Mouse (Mus musculus) brain, adult 2 months (tissue): ENCODE measurements around the gene Ghrhr.

Source experiments
- DNase-seq: peaks from one replicate; pipeline ENCODE4 v3.0.0; 2011; ENCODE audit warnings: low read depth, low spot score

The Ghrhr gene

GRCm38 (mm10) chr6:55353711-55354445, 22.2 kb upstream of the Ghrhr start:
- no peak for DNase-seq

- DNase-seq: no peak
Observed at GRCm38 (mm10) chr6:55354456-55355117, 21.5 kb upstream of the Ghrhr start.

GRCm38 (mm10) chr6:55355575-55355974, 20.5 kb upstream of the Ghrhr start:
- no peak for DNase-seq

- no peak for DNase-seq
Observed at GRCm38 (mm10) chr6:55356017-55356703, 19.9 kb upstream of the Ghrhr start.

GRCm38 (mm10) chr6:55356976-55357635, 19.0 kb upstream of the Ghrhr start:
- DNase-seq: no peak

- no peak for DNase-seq
Observed at GRCm38 (mm10) chr6:55357636-55358031, 18.5 kb upstream of the Ghrhr start.

GRCm38 (mm10) chr6:55358731-55359143, 17.4 kb upstream of the Ghrhr start:
- DNase-seq: peak; percentile 37

GRCm38 (mm10) chr6:55362663-55363062, 13.4 kb upstream of the Ghrhr start:
- DNase-seq: no peak

- no peak for DNase-seq
Observed at GRCm38 (mm10) chr6:55367126-55367525, 9.0 kb upstream of the Ghrhr start.

GRCm38 (mm10) chr6:55370831-55371230, 5.3 kb upstream of the Ghrhr start:
- no peak for DNase-seq

- no peak for DNase-seq
Observed at GRCm38 (mm10) chr6:55376511-55376910, 416 bp downstream of the Ghrhr start.

GRCm38 (mm10) chr6:55377461-55377860, 1.4 kb downstream of the Ghrhr start:
- DNase-seq: no peak

GRCm38 (mm10) chr6:55379641-55380335, 3.7 kb downstream of the Ghrhr start:
- DNase-seq: peak; percentile 72

GRCm38 (mm10) chr6:55381966-55382365, 5.9 kb downstream of the Ghrhr start:
- DNase-seq: no peak

GRCm38 (mm10) chr6:55383897-55384296, 7.8 kb downstream of the Ghrhr start:
- peak; percentile 73 for DNase-seq

- DNase-seq: no peak
Observed at GRCm38 (mm10) chr6:55384356-55384951, 8.4 kb downstream of the Ghrhr start.

- peak; percentile 27 for DNase-seq
Observed at GRCm38 (mm10) chr6:55388546-55389169, 12.6 kb downstream of the Ghrhr start.

GRCm38 (mm10) chr6:55389321-55389720, 13.2 kb downstream of the Ghrhr start:
- DNase-seq: no peak

GRCm38 (mm10) chr6:55391814-55392213, 15.7 kb downstream of the Ghrhr start:
- DNase-seq: peak; percentile 54

- peak; percentile 91 for DNase-seq
Observed at GRCm38 (mm10) chr6:55392453-55392852, 16.4 kb downstream of the Ghrhr start.

GRCm38 (mm10) chr6:55394854-55395253, 18.8 kb downstream of the Ghrhr start:
- peak; percentile 96 for DNase-seq
